Mouse (Mus musculus): ENCODE measurements at regions not wholly inside any gene's neighbourhood (a gene's known extent, or its start where the extent isn't known, plus 50 kb on each side); places are given as distances from the start of the nearest gene placed in this dataset.

DNA sequence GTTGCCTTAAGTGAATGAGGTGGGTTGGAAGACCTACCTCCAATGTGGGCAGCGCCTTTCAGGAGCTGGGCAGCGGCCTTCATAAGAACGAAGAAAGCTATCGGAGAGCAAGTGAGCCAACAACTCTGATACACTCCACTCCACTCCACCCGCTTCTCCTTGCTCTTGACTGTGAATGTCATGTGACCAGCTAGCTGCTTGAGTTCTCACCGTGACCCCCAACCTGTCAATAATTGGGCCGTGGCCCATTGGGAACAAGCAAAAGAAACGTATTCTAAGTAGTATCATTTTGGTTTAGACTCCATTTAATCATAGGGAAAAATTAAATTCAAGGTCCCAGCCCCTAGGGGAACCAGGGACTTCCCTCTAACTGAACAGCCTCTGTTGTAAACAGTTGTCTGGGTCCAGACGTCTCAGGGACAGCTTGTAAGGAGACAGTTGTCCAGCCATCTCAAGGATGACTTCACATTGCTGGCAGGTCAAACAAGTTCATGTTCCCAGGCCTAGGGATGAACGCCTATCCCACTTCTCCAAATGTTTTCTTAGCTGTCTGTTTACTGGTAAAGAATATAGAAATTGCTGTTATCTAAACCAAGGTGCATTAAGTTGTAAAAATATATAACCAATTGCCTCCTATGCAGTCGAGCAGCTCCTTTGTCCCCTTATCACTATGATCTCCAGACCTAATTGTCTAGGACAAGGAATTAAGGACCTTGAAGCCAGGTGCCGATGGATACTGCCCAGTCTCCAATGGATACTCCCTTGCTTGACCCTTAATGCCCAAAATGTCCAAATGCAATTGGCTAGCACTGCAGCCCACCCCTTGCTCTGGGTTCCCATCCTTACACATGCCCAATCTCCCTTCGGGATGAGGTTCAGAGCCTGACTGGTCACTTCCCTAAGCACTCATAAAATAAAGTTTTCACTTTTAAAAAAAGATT lies 67.1 kb upstream of the Cpm start:
- H3K27me3 ChIP-seq (ENCODE audit: control insufficient read depth, insufficient read depth, low read length) = no peaks in the 10 kb centered on the region
- H3K36me3 ChIP-seq (ENCODE audit: control insufficient read depth, insufficient read depth, low read length) = no peaks in the 10 kb centered on the region
- no peak overlapping the region for H3K9ac ChIP-seq (ENCODE audit: low read length)
- 79% methylated on average over 13 of the region's 13 CpGs for WGBS
- no peak overlapping the region for H3K27ac ChIP-seq (replicated peaks)
- TF ChIP-seq CTCF (IDR thresholded peaks at IDR 0.05; ENCODE audit: low read depth) = no peak
- no peak for TF ChIP-seq EP300 (optimal IDR thresholded peaks at IDR 0.05)
- H3K4me3 ChIP-seq (ENCODE audit: low read depth, low read length) = no peak overlapping the region
- no peak overlapping the region for H3K4me2 ChIP-seq (replicated peaks; ENCODE audit: low read depth)
- H3K4me1 ChIP-seq (replicated peaks; ENCODE audit: control insufficient read depth, insufficient read depth) = no peaks in the 10 kb centered on the region
- H3K9me3 ChIP-seq (ENCODE audit: control insufficient read depth, low read length) = no peaks in the 10 kb centered on the region
- DNase-seq (ENCODE audit: low spot score) (no peak), ATAC-seq (ENCODE audit: low FRiP score, low TSS enrichment) (no peak)

DNA sequence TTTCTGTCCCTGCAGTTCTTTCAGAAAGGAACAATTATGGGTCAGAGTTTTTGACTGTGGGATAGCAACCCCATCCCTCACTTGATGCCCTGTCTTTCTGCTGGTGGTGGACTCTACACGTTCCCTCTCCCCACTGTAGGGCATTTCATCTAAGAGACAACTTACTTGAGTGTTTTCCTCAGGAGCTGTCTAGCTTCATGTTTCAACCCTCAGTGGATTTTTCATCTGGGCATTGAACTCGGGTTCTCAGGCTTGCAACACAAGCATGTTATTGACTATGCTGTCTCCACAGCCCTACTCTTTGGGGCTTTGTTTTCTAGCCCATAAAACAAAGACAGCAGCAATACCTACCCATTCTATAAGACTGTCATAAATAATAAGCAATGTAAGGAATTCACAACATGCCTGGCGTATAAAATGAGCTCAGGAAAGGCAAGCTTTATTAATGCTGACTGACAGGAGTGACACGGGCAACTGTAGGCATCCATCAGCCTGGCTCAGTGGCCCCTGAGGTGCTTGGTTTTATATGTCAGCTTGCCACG lies 68.0 kb upstream of the Cpm start:
- DNase-seq (ENCODE audit: low spot score) (no peak), ATAC-seq (ENCODE audit: low FRiP score, low TSS enrichment) (no peak)
- Histone ChIP-seq H3K36me3 (ENCODE audit: control insufficient read depth, insufficient read depth, low read length) (no peaks in the 10 kb centered on the region), H3K27ac (replicated peaks) (no peak overlapping the region), H3K4me3 (ENCODE audit: low read depth, low read length) (no peak overlapping the region), H3K4me2 (replicated peaks; ENCODE audit: low read depth) (no peak overlapping the region), H3K9me3 (ENCODE audit: control insufficient read depth, low read length) (no peaks in the 10 kb centered on the region), H3K9ac (ENCODE audit: low read length) (no peak overlapping the region), H3K27me3 (ENCODE audit: control insufficient read depth, insufficient read depth, low read length) (no peaks in the 10 kb centered on the region), H3K4me1 (replicated peaks; ENCODE audit: control insufficient read depth, insufficient read depth) (no peaks in the 10 kb centered on the region)
- 68% methylated on average over 5 of the region's 5 CpGs for WGBS
- no peak for TF ChIP-seq CTCF (IDR thresholded peaks at IDR 0.05; ENCODE audit: low read depth)
- no peak for TF ChIP-seq EP300 (optimal IDR thresholded peaks at IDR 0.05)

GRCm38 (mm10) chr10:117560396-117561278 lies 68.7 kb upstream of the Cpm start:
- Histone ChIP-seq H3K36me3 (ENCODE audit: control insufficient read depth, insufficient read depth, low read length) (no peaks in the 10 kb centered on the region), H3K27ac (replicated peaks) (no peak overlapping the region), H3K27me3 (ENCODE audit: control insufficient read depth, insufficient read depth, low read length) (no peaks in the 10 kb centered on the region), H3K4me3 (ENCODE audit: low read depth, low read length) (no peak overlapping the region), H3K4me1 (replicated peaks; ENCODE audit: control insufficient read depth, insufficient read depth) (no peaks in the 10 kb centered on the region), H3K9ac (ENCODE audit: low read length) (no peak overlapping the region), H3K9me3 (ENCODE audit: control insufficient read depth, low read length) (no peaks in the 10 kb centered on the region), H3K4me2 (replicated peaks; ENCODE audit: low read depth) (no peak overlapping the region)
- TF ChIP-seq CTCF (IDR thresholded peaks at IDR 0.05; ENCODE audit: low read depth) = no peak
- no peak for TF ChIP-seq EP300 (optimal IDR thresholded peaks at IDR 0.05)
- ATAC-seq (ENCODE audit: low FRiP score, low TSS enrichment) = no peak
- 60% methylated on average over 9 of the region's 9 CpGs for WGBS
- no peak for DNase-seq (ENCODE audit: low spot score)

GRCm38 (mm10) chr10:117559615-117560395 lies 69.5 kb upstream of the Cpm start:
- Histone ChIP-seq H3K9me3 (ENCODE audit: control insufficient read depth, low read length) (no peaks in the 10 kb centered on the region), H3K9ac (ENCODE audit: low read length) (no peak overlapping the region), H3K4me3 (ENCODE audit: low read depth, low read length) (no peak overlapping the region), H3K27me3 (ENCODE audit: control insufficient read depth, insufficient read depth, low read length) (no peaks in the 10 kb centered on the region), H3K4me1 (replicated peaks; ENCODE audit: control insufficient read depth, insufficient read depth) (no peaks in the 10 kb centered on the region), H3K36me3 (ENCODE audit: control insufficient read depth, insufficient read depth, low read length) (no peaks in the 10 kb centered on the region), H3K27ac (replicated peaks) (no peak overlapping the region), H3K4me2 (replicated peaks; ENCODE audit: low read depth) (no peak overlapping the region)
- WGBS = 61% methylated on average over 17 of the region's 17 CpGs
- no peak for ATAC-seq (ENCODE audit: low FRiP score, low TSS enrichment)
- no peak for TF ChIP-seq CTCF (IDR thresholded peaks at IDR 0.05; ENCODE audit: low read depth)
- no peak for TF ChIP-seq EP300 (optimal IDR thresholded peaks at IDR 0.05)
- DNase-seq (ENCODE audit: low spot score) = no peak

GRCm38 (mm10) chr10:117558891-117559614 lies 70.2 kb upstream of the Cpm start:
- Histone ChIP-seq H3K9ac (ENCODE audit: low read length) (no peak overlapping the region), H3K4me3 (ENCODE audit: low read depth, low read length) (no peak overlapping the region), H3K9me3 (ENCODE audit: control insufficient read depth, low read length) (no peaks in the 10 kb centered on the region), H3K36me3 (ENCODE audit: control insufficient read depth, insufficient read depth, low read length) (no peaks in the 10 kb centered on the region), H3K4me1 (replicated peaks; ENCODE audit: control insufficient read depth, insufficient read depth) (no peaks in the 10 kb centered on the region), H3K27ac (replicated peaks) (no peak overlapping the region), H3K4me2 (replicated peaks; ENCODE audit: low read depth) (no peak overlapping the region), H3K27me3 (ENCODE audit: control insufficient read depth, insufficient read depth, low read length) (no peaks in the 10 kb centered on the region)
- DNase-seq (ENCODE audit: low spot score) (no peak), ATAC-seq (ENCODE audit: low FRiP score, low TSS enrichment) (no peak)
- TF ChIP-seq EP300 (optimal IDR thresholded peaks at IDR 0.05) (no peak), CTCF (IDR thresholded peaks at IDR 0.05; ENCODE audit: low read depth) (no peak)
- WGBS = 79% methylated on average over 24 of the region's 24 CpGs
